Mouse (Mus musculus): ENCODE data around the gene Tmigd3.

The Tmigd3 gene

GRCm38 (mm10) chr3:105873451-105874445 is 3.0 kb downstream of the Tmigd3 start:
- peak in 1 of 2 experiments; percentile 39 for DNase-seq (ENCODE audit: low spot score in 2 of 2)

- peak in 1 of 2 experiments; percentile 55 for DNase-seq (ENCODE audit: low spot score in 2 of 2)
Observed at GRCm38 (mm10) chr3:105876022-105876421, 5.3 kb downstream of the Tmigd3 start.

GRCm38 (mm10) chr3:105877252-105877803 is 6.6 kb downstream of the Tmigd3 start:
- no peak for DNase-seq (ENCODE audit: low spot score in 2 of 2)

- DNase-seq (ENCODE audit: low spot score in 2 of 2), result peak in 1 of 2 experiments; percentile 46
Observed at GRCm38 (mm10) chr3:105877919-105878318, 7.2 kb downstream of the Tmigd3 start.

- peak in 1 of 2 experiments; percentile 56 for DNase-seq (ENCODE audit: low spot score in 2 of 2)
Observed at GRCm38 (mm10) chr3:105878751-105879150, 8.0 kb downstream of the Tmigd3 start.

- DNase-seq (ENCODE audit: low spot score in 2 of 2), result peak in 1 of 2 experiments; percentile 42
Observed at GRCm38 (mm10) chr3:105880419-105880818, 9.7 kb downstream of the Tmigd3 start.

- DNase-seq (ENCODE audit: low spot score in 2 of 2), result peak in 1 of 2 experiments; percentile 52
Observed at GRCm38 (mm10) chr3:105882105-105882504, 11.4 kb downstream of the Tmigd3 start.

- peak in 1 of 2 experiments; percentile 28 for DNase-seq (ENCODE audit: low spot score in 2 of 2)
Observed at GRCm38 (mm10) chr3:105883111-105883510, 12.4 kb downstream of the Tmigd3 start.

GRCm38 (mm10) chr3:105888961-105889360 is 18.3 kb downstream of the Tmigd3 start:
- peak in 1 of 2 experiments; percentile 9 for DNase-seq (ENCODE audit: low spot score in 2 of 2)

- DNase-seq (ENCODE audit: low spot score in 2 of 2), result peak in 1 of 2 experiments; percentile 44
Observed at GRCm38 (mm10) chr3:105890220-105890619, 19.5 kb downstream of the Tmigd3 start.

- DNase-seq (ENCODE audit: low spot score in 2 of 2), result peak in 1 of 2 experiments; percentile 35
Observed at GRCm38 (mm10) chr3:105891141-105891540, 20.4 kb downstream of the Tmigd3 start.

GRCm38 (mm10) chr3:105891760-105892571 is 21.3 kb downstream of the Tmigd3 start:
- DNase-seq (ENCODE audit: low spot score in 2 of 2), result peak in 1 of 2 experiments; percentile 57

- peak in 1 of 2 experiments; percentile 43 for DNase-seq (ENCODE audit: low spot score in 2 of 2)
Observed at GRCm38 (mm10) chr3:105892572-105893495, 22.1 kb downstream of the Tmigd3 start.

- DNase-seq (ENCODE audit: low spot score in 2 of 2), result peak; percentile 35 to 59
Observed at GRCm38 (mm10) chr3:105893941-105894391, 23.3 kb downstream of the Tmigd3 start.

- peak; percentile 88 to 96 for DNase-seq (ENCODE audit: low spot score in 2 of 2)
Observed at GRCm38 (mm10) chr3:105894601-105895592, 24.2 kb downstream of the Tmigd3 start.

GRCm38 (mm10) chr3:105896811-105897210 is 26.1 kb downstream of the Tmigd3 start:
- DNase-seq (ENCODE audit: low spot score in 2 of 2), result peak in 1 of 2 experiments; percentile 20

- peak in 1 of 2 experiments; percentile 53 for DNase-seq (ENCODE audit: low spot score in 2 of 2)
Observed at GRCm38 (mm10) chr3:105898325-105898724, 27.6 kb downstream of the Tmigd3 start.

- DNase-seq (ENCODE audit: low spot score in 2 of 2), result peak in 1 of 2 experiments; percentile 25
Observed at GRCm38 (mm10) chr3:105898861-105899260, 28.2 kb downstream of the Tmigd3 start.

Data from urinary bladder, postnatal 4 days (tissue).